Mouse (Mus musculus) frontal cortex, adult (tissue): ENCODE data around the gene Fmo3.

ENCODE experiments used
- ATAC-seq: cut with Nextera tagmentation; 2 replicates; pipeline ENCODE4 v1.9.2; 2017; ENCODE audit warnings: mild to moderate bottlenecking, moderate library complexity, mixed read lengths; ENCODE audit not compliant: low TSS enrichment

The Fmo3 gene

DNA sequence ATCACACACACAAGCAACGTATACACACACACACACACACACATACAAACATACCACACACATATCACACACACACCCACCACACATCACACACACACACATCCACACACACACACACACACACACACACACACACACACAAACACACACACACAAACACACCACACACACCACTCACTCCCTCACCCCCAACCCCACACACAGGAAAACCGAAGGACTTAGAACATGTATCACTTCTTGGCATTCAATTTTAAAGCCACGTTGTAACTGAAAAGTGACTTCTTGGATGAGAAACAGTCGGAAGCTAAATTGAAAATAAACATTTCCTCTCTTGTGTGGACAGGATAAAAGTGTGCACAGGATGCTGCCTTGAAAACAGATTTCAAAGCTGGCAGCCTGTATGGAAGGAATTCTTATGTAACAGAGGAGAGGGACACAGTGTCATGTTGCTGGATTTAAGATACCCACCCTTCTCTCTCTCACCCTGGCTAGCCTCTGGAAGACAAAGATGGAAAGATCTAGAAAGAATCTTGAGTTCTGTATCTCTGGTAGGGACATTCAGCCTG is 52.9 kb downstream of the Fmo3 start:
- ATAC-seq, result peak; percentile 35

DNA sequence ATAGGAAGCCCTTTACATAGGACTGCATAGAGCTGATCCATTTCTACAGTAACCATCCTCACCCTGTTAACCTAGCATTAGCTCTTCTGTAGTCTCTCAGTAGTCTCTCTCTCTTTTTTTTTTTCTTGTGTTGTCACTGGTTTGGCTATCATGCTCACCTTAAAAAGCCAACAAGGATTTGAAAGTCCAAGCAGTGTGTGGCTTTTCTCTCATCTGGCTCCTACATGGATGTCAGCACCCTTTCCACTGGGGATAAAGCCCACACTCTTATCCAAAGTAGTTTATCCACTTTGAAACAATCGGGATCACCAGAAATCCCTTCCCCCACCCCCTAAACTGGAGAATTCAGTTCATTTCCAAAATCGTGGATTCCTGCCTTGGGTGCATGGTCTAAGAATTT is 53.7 kb downstream of the Fmo3 start:
- no peak for ATAC-seq

- ATAC-seq, result no peak
Measured at GRCm38 (mm10) chr1:162929146-162929545, 55.2 kb downstream of the Fmo3 start.

- no peak for ATAC-seq
Measured at GRCm38 (mm10) chr1:162925121-162925520, 59.2 kb downstream of the Fmo3 start.

DNA sequence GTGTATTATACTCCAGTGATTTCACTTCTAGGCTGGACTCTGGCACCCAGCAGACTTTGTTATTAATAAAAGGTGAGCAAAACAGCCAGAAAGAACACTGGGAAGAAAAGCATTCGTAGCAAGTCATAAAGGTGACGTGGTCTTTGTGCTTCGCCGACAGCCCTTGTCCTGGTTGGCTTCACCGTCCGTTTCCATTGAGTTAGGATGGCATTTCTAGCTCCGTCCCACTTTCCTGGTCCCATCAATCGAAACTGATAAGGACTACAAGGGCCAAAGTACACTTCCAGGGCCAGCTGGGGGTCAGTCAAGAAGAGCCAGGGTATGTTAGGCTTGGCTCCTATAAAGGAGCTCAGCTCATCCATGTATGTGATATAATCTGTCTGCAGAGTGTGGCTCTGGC is 67.7 kb downstream of the Fmo3 start:
- ATAC-seq, result no peak

DNA sequence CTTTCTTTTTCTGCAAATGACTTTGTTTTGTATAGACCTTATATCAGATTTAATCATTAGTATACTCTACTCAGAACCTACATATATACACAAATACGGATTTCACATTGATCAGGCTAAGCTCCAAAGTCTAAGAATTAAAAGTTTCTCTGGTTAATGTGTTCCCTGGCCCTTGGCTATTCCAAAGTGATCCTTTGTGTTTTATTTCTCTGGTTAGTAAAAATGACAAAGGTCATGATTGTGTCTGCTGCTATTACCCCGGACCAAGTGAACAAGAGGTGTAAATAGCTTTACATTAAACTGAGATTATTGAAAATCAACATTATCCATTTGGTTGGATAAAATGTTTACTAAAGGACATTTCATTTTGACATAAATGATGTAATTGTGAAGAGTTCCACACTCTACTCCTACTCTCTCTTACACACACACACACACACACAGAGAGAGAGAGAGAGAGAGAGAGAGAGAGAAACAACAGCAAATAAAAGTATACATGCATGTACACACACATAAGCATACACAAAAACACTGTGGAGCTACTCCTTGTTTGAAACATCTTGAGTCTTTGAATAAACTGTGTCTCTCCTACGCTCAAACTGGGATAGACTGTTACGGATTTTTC is 69.3 kb downstream of the Fmo3 start:
- ATAC-seq, result no peak

- no peak for ATAC-seq
Measured at GRCm38 (mm10) chr1:162912085-162912484, 72.2 kb downstream of the Fmo3 start.
